Mouse (Mus musculus): ENCODE data around the gene Slc16a7.

GRCm38 (mm10) chr10:125347149-125347548 lies 42.1 kb downstream of the Slc16a7 start:
- TF ChIP-seq POLR2A (IDR thresholded peaks at IDR 0.05; ENCODE audit: extremely low read depth, insufficient read depth, low read length): no peak
- TF ChIP-seq CTCF (IDR thresholded peaks at IDR 0.05; ENCODE audit: low read depth, low read length): no peak
